Mouse (Mus musculus) stomach, embryonic 15.5 days (tissue): ENCODE results near the gene Ebf1. TPM values are rescaled to one million over a fixed set of nuclear protein-coding genes. Genes with fewer than 3 reads are reported as not detected.

ENCODE experiments used
- ATAC-seq: fragments of 200-750 bp; cut with Nextera tagmentation; 2 replicates; pipeline ENCODE4 v1.8.0; 2017; ENCODE audit warnings: low read depth, moderate number of reproducible peaks, moderate TSS enrichment; ENCODE audit not compliant: insufficient read depth, low FRiP score
- H3K27ac ChIP-seq: fragments of 300-500 bp; sonication (generic); 2 replicates; pipeline ENCODE4 v1.5.1; 2015; ENCODE audit warnings: mild to moderate bottlenecking, inconsistent platforms
- H3K27me3 ChIP-seq: fragments of 300-500 bp; sonication (generic); replicated peaks from 2 replicates; pipeline ENCODE4 v1.6.1; 2015; ENCODE audit warnings: inconsistent platforms
- H3K36me3 ChIP-seq: fragments of 300-500 bp; sonication (generic); 2 replicates; pipeline ENCODE4 v1.6.1; 2015; ENCODE audit warnings: inconsistent platforms
- H3K4me1 ChIP-seq: fragments of 300-500 bp; sonication (generic); 2 replicates; pipeline ENCODE4 v1.6.1; 2015; ENCODE audit warnings: inconsistent platforms
- H3K4me2 ChIP-seq: fragments of 300-500 bp; sonication (generic); 2 replicates; pipeline ENCODE4 v1.6.1; 2015; ENCODE audit warnings: mild to moderate bottlenecking, inconsistent platforms
- H3K4me3 ChIP-seq: fragments of 300-500 bp; sonication (generic); replicated peaks from 2 replicates; pipeline ENCODE4 v1.5.1; 2015; ENCODE audit warnings: inconsistent platforms
- H3K9ac ChIP-seq: fragments of 300-500 bp; sonication (generic); 2 replicates; pipeline ENCODE4 v1.6.1; 2015; ENCODE audit warnings: inconsistent platforms
- H3K9me3 ChIP-seq: fragments of 300-500 bp; sonication (generic); 2 replicates; pipeline ENCODE4 v1.6.1; 2016; ENCODE audit warnings: inconsistent platforms
- WGBS: fragments of 180-500 bp; shearing (Covaris S2); methylation state at CpG from one replicate; pipeline ENCODE4 v1.1.7; 2015; 5-methylcytosine and 5-hydroxymethylcytosine counted together
- polyA plus RNA-seq: library from polyadenylated mRNA; unstranded; fragments of >200 nt; fragmentation: Nextera tagmentation; extraction: Ambion mirVana; gene quantifications from 2 replicates; pipeline ENCODE4 v1.2.1, GENCODE M21; 2015

Gene Ebf1
- polyA plus RNA-seq, 1 experiment from 2014 or later: 12.2 TPM

- WGBS: 70% methylated on average over 3 of the region's 3 CpGs
Observed at GRCm38 (mm10) chr11:44884337-44884736, 267.2 kb downstream of the Ebf1 start.

DNA sequence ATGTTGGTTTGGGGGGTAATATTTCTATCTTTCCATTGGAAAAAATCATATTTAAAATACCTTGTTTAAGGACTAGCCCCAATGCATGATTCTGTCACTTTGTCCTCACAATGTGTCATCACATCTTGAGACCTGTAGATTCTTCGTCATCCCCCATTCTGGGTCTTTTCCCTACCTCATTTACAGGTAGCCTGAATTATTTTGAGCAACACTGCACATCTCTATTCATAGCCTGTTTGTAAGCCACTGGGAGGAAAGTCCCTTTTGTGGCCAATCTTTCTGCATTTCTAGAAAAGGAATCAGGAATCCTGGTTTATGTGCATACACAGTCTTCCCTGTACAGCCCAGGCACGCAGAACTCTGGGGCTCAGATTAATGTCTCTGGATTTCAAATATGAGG lies 269.8 kb downstream of the Ebf1 start:
- Histone ChIP-seq H3K9me3 (no peaks in the 10 kb centered on the region), H3K4me1 (no peaks in the 10 kb centered on the region), H3K27ac (no peak overlapping the region), H3K36me3 (no peaks in the 10 kb centered on the region), H3K9ac (no peak overlapping the region), H3K4me2 (no peak overlapping the region), H3K27me3 (no peaks in the 10 kb centered on the region), H3K4me3 (no peak overlapping the region)
- 71% methylated on average over 2 of the region's 2 CpGs for WGBS
- ATAC-seq: no peak

More at GRCm38 (mm10) chr11:44884337-44884736, 267.2 kb downstream of the Ebf1 start:
- Histone ChIP-seq H3K27ac (no peak overlapping the region), H3K9me3 (no peaks in the 10 kb centered on the region), H3K36me3 (no peaks in the 10 kb centered on the region), H3K4me1 (no peaks in the 10 kb centered on the region), H3K9ac (no peak overlapping the region), H3K4me3 (no peak overlapping the region), H3K4me2 (no peak overlapping the region), H3K27me3 (no peaks in the 10 kb centered on the region)
- ATAC-seq: no peak

DNA sequence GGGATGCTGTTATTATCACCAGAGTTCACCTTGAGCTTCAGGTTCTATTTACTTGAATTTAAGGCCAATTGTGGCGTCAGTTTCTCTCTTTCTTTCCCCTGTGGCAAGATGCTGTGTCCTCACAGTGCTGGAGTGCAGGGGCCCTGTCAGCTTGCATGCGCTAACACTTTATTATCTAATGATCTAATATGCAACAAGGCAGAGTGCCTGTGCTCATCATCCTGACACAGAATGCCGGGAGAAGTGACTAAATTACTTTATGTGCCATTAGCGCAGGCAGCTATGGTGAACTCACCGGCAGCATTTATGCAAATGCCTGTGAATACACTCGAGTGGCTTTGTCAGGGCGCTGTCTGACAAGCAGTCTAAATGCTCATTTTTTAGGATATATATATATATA lies 270.6 kb downstream of the Ebf1 start:
- no peak overlapping the region for H3K9ac ChIP-seq
- no peak overlapping the region for H3K4me2 ChIP-seq
- H3K27ac ChIP-seq: no peak overlapping the region
- ATAC-seq: no peak
- H3K4me3 ChIP-seq: no peak overlapping the region
- no peaks in the 10 kb centered on the region for H3K9me3 ChIP-seq
- WGBS: 87% methylated on average over 7 of the region's 7 CpGs
- no peaks in the 10 kb centered on the region for H3K36me3 ChIP-seq
- no peaks in the 10 kb centered on the region for H3K4me1 ChIP-seq
- H3K27me3 ChIP-seq: no peaks in the 10 kb centered on the region

DNA sequence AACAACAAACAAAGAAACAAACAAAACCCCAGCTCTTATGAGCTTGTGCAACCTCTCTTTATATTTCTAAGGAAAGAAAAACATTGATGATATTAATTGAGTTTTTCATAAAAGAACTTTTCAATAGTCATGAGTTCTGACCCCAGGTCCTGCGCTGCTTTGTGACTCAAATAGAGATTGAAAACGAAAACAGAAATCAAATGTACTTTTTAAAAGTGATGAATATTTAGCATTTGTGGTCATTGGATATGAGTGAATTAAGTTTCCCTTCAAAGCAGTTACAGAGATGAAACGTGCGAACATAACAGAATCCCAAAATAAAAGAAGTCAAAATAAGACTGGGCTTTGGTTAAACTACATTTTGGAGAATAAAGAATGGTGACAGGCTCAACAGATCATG lies 271.3 kb downstream of the Ebf1 start:
- no peak for ATAC-seq
- 87% methylated on average over 4 of the region's 4 CpGs for WGBS

GRCm38 (mm10) chr11:44892814-44893521 lies 275.9 kb downstream of the Ebf1 start:
- Histone ChIP-seq H3K9ac (no peak overlapping the region), H3K27me3 (no peaks in the 10 kb centered on the region), H3K4me1 (no peaks in the 10 kb centered on the region), H3K27ac (no peak overlapping the region), H3K4me2 (no peak overlapping the region), H3K9me3 (no peaks in the 10 kb centered on the region), H3K36me3 (no peaks in the 10 kb centered on the region), H3K4me3 (no peak overlapping the region)
- WGBS: 49% methylated on average over 18 of the region's 18 CpGs
- no peak for ATAC-seq

More for the DNA sequence above, 271.3 kb downstream of the Ebf1 start:
- no peak overlapping the region for H3K27ac ChIP-seq
- no peaks in the 10 kb centered on the region for H3K4me1 ChIP-seq
- no peaks in the 10 kb centered on the region for H3K9me3 ChIP-seq
- no peak overlapping the region for H3K9ac ChIP-seq
- no peak overlapping the region for H3K4me2 ChIP-seq
- H3K27me3 ChIP-seq: no peaks in the 10 kb centered on the region
- H3K4me3 ChIP-seq: no peak overlapping the region
- no peaks in the 10 kb centered on the region for H3K36me3 ChIP-seq

DNA sequence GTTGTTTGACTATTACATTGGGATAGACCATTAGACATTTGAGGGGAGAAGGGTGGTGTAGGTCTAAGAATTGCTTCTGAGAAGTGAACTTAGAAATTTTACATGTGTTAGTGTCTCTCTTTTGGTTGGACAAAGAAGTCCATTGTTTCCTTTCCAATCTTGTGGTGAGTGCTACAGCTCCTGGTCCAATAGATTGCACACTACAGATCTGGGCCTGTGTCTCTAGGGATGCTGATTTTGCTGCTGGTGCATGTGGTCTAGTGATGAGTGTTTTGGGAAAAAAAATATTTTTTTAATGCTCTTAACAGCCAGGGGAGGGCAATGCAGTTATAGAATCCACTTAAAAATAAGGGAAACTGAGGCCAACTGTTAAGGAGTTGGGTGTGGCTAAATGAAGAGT lies 276.9 kb downstream of the Ebf1 start:
- H3K4me1 ChIP-seq: no peaks in the 10 kb centered on the region
- no peaks in the 10 kb centered on the region for H3K36me3 ChIP-seq
- no peak overlapping the region for H3K4me3 ChIP-seq
- no peak for ATAC-seq
- H3K27me3 ChIP-seq: no peaks in the 10 kb centered on the region
- H3K9me3 ChIP-seq: no peaks in the 10 kb centered on the region
- no peak overlapping the region for H3K9ac ChIP-seq
- no peak overlapping the region for H3K27ac ChIP-seq
- no peak overlapping the region for H3K4me2 ChIP-seq

DNA sequence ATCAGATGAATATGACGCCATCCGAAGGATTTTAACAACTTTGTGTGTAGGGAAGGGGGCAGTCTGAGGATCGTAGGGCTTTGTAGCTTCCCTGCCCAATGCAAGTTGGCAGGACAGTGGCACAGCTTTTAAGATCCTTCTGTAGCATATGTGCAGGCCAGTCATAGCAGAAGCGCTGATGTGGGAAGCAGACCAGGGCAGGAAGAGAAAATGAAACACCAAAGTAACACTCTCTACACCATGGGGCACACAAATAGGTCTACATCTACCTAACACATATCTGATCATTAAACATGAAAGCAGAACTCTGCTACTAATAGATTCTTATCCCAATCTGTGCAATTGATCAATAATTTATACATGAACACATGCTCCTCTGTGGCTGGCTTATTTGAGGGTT lies 277.7 kb downstream of the Ebf1 start:
- WGBS: 89% methylated on average over 4 of the region's 4 CpGs
- no peaks in the 10 kb centered on the region for H3K9me3 ChIP-seq

DNA sequence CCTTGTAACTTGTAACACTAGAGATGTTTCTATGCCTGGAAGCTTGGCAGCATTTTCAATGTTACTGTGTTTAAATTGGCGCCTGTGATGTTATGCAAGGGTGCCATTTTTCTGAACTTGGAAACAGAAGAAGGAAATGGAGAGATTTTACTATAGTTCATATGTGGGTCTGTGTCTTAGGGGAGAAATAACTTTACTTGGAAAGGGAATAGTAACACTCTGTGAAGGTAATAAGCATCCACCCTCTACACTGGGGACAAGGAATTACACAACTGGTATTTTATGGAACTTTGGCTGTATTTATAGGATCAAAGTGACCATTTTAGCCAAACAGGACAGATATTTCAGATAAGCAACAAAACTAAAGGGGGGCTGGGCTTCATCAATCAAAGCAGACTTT lies 278.8 kb downstream of the Ebf1 start:
- no peak overlapping the region for H3K27ac ChIP-seq
- H3K27me3 ChIP-seq: no peaks in the 10 kb centered on the region
- H3K9ac ChIP-seq: no peak overlapping the region
- no peaks in the 10 kb centered on the region for H3K36me3 ChIP-seq
- no peak overlapping the region for H3K4me3 ChIP-seq
- no peak overlapping the region for H3K4me2 ChIP-seq
- WGBS: 86% methylated on average over 1 of the region's 1 CpGs
- no peaks in the 10 kb centered on the region for H3K9me3 ChIP-seq
- no peak for ATAC-seq
- H3K4me1 ChIP-seq: no peaks in the 10 kb centered on the region

More for the DNA sequence above, 277.7 kb downstream of the Ebf1 start:
- no peak overlapping the region for H3K9ac ChIP-seq
- H3K4me3 ChIP-seq: no peak overlapping the region
- no peak for ATAC-seq
- H3K36me3 ChIP-seq: no peaks in the 10 kb centered on the region
- H3K27me3 ChIP-seq: no peaks in the 10 kb centered on the region
- no peaks in the 10 kb centered on the region for H3K4me1 ChIP-seq
- no peak overlapping the region for H3K27ac ChIP-seq
- no peak overlapping the region for H3K4me2 ChIP-seq

DNA sequence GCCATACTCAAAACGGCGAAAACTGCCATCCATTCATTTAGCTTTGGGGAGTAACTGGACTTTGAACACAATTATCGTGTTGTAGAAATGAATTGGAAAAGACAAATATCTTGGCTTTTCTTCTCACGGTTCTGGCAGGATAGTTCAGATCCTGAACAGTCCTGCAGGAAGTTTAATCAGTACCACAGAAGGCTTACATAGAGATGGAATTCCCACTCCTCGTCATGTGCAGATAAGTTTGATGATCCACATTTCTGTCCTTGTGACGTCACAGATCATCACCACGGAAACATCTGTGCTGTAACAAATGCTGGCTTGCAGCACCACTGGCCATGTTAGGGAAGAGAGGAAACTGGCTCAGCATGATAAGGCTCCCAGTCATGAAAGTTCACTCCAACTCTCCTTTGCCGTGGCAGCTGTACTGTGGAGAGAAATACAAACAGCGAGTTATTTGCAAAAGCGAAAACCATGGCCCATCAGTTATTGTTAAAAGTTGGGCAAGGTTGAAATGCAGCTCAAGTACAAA lies 280.1 kb downstream of the Ebf1 start:
- no peak overlapping the region for H3K4me2 ChIP-seq
- H3K27ac ChIP-seq: no peak overlapping the region
- ATAC-seq: no peak
- H3K4me3 ChIP-seq: no peak overlapping the region
- 59% methylated on average over 10 of the region's 10 CpGs for WGBS
- H3K9ac ChIP-seq: no peak overlapping the region
- no peaks in the 10 kb centered on the region for H3K9me3 ChIP-seq
- no peaks in the 10 kb centered on the region for H3K27me3 ChIP-seq
- H3K36me3 ChIP-seq: no peaks in the 10 kb centered on the region
- no peaks in the 10 kb centered on the region for H3K4me1 ChIP-seq

DNA sequence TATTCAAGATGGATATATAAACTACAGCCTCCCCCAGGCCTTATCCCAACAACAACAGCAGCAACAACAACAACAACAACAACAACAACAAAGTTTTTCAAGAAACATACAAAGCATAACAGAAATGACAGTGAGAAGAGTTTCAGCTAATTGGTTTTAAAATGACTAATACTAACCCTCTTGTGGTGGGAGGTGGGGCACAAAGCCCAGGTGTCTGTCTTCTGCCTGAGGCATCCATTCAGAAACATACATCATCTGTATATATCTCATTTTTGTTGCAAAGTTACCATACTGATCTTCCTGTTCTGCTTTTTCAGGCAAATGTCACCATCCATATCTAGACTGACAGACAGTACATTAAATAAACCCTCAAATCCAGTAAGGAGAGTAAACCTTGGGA lies 282.4 kb downstream of the Ebf1 start:
- H3K4me2 ChIP-seq: no peak overlapping the region
- no peaks in the 10 kb centered on the region for H3K9me3 ChIP-seq
- H3K9ac ChIP-seq: no peak overlapping the region
- no peak overlapping the region for H3K4me3 ChIP-seq
- H3K36me3 ChIP-seq: no peaks in the 10 kb centered on the region
- no peaks in the 10 kb centered on the region for H3K4me1 ChIP-seq
- no peak overlapping the region for H3K27ac ChIP-seq
- no peaks in the 10 kb centered on the region for H3K27me3 ChIP-seq
- no peak for ATAC-seq

DNA sequence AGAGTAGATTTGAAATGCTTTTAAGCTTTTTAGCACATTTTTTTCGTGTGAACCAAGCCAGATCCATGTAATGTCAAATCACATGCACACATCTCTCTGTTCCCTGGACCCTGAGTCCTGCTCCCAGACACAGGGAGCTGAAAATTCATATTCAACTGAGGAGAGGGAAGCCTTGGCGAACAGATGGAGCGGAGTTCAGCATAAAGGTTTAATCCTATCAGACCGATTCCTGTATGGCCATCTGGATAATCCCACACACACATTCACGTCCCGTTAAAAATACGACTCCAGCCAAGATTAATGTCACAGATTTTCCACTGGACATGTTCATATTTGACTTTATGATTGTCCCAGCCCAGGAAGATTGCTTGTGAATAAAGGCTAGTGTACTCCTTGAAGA lies 282.8 kb downstream of the Ebf1 start:
- no peaks in the 10 kb centered on the region for H3K9me3 ChIP-seq
- no peak overlapping the region for H3K4me3 ChIP-seq
- no peaks in the 10 kb centered on the region for H3K4me1 ChIP-seq
- H3K27me3 ChIP-seq: no peaks in the 10 kb centered on the region
- no peaks in the 10 kb centered on the region for H3K36me3 ChIP-seq
- no peak overlapping the region for H3K27ac ChIP-seq
- no peak overlapping the region for H3K9ac ChIP-seq
- no peak overlapping the region for H3K4me2 ChIP-seq
- 73% methylated on average over 7 of the region's 7 CpGs for WGBS
- ATAC-seq: no peak

DNA sequence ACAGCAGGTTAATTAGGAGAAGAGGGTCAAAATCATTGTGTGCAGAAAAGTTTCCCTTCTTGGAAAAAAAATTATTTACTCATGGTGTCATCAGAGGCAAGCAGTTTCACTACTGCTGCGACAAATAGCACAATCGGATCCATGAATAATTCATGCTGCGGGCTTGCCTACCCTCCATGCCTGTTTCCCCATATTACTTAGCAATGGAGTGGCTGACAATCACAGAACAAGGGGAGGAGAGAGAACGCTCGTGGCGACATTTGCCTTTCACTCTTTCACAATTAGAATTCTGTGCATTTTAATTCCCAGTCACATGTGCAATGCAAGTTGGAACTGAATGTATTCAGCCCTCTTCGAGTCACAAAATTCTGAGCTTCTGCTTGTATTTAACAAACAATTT lies 283.4 kb downstream of the Ebf1 start:
- Histone ChIP-seq H3K4me1 (no peaks in the 10 kb centered on the region), H3K27ac (no peak overlapping the region), H3K36me3 (no peaks in the 10 kb centered on the region), H3K27me3 (no peaks in the 10 kb centered on the region), H3K9ac (no peak overlapping the region), H3K9me3 (no peaks in the 10 kb centered on the region), H3K4me3 (no peak overlapping the region), H3K4me2 (no peak overlapping the region)
- 87% methylated on average over 7 of the region's 7 CpGs for WGBS
- no peak for ATAC-seq

DNA sequence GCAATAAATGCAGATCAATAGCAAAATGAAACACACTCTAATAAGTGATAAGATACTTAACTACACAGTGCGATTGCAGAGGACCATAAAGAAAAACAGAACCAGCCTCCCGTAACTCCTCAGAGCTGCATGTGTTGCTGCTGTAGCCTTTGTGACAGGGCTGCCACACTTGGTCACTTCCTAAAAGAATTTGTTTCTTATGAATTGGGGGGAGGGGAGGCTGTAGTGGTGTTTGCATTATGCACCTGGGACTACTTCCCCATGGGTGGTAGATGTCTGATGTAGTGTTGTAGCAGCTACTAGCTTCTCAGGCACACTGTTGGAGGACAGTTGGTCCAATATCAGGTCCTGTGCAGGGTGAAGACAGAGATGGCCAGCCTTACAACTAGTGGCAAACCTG lies 284.6 kb downstream of the Ebf1 start:
- H3K4me3 ChIP-seq: no peak overlapping the region
- ATAC-seq: no peak
- 82% methylated on average over 2 of the region's 2 CpGs for WGBS
- no peak overlapping the region for H3K9ac ChIP-seq
- no peaks in the 10 kb centered on the region for H3K4me1 ChIP-seq
- no peaks in the 10 kb centered on the region for H3K36me3 ChIP-seq
- no peaks in the 10 kb centered on the region for H3K9me3 ChIP-seq
- H3K27me3 ChIP-seq: no peaks in the 10 kb centered on the region
- no peak overlapping the region for H3K4me2 ChIP-seq
- no peak overlapping the region for H3K27ac ChIP-seq
